Mouse (Mus musculus): ENCODE measurements at regions not wholly inside any gene's neighbourhood (a gene's known extent, or its start where the extent isn't known, plus 50 kb on each side); places are given as distances from the start of the nearest gene placed in this dataset.
A peak's percentile ranks its signal among the peaks of the same experiment; 100 is the strongest.

- Histone ChIP-seq H3K4me3 (replicated peaks; ENCODE audit: low read length) (no peak overlapping the region), H3K9ac (replicated peaks; ENCODE audit: low read depth, low read length) (no peak overlapping the region), H3K4me2 (ENCODE audit: low read length) (no peak overlapping the region), H3K36me3 (ENCODE audit: control insufficient read depth, insufficient read depth) (no peaks in the 10 kb centered on the region), H3K27me3 (replicated peaks; ENCODE audit: control insufficient read depth, insufficient read depth, low read length) (no peaks in the 10 kb centered on the region), H3K4me1 (replicated peaks; ENCODE audit: control insufficient read depth, insufficient read depth, low read length) (no peaks in the 10 kb centered on the region), H3K9me3 (ENCODE audit: control insufficient read depth, low read length) (no peaks in the 10 kb centered on the region), H3K27ac (ENCODE audit: low read length) (no peak overlapping the region)
- ATAC-seq = no peak
- WGBS = 84% methylated on average over 6 of the region's 6 CpGs
These were observed 83.0 kb downstream of the Zbtb18 start for GRCm38 (mm10) chr1:177525141-177525540.

- H3K4me3 ChIP-seq (replicated peaks; ENCODE audit: low read length) = no peak overlapping the region
- no peaks in the 10 kb centered on the region for H3K27me3 ChIP-seq (replicated peaks; ENCODE audit: control insufficient read depth, insufficient read depth, low read length)
- no peak overlapping the region for H3K27ac ChIP-seq (ENCODE audit: low read length)
- no peaks in the 10 kb centered on the region for H3K4me1 ChIP-seq (replicated peaks; ENCODE audit: control insufficient read depth, insufficient read depth, low read length)
- H3K4me2 ChIP-seq (ENCODE audit: low read length) = no peak overlapping the region
- 88% methylated on average over 2 of the region's 2 CpGs for WGBS
- no peak for ATAC-seq
- H3K9me3 ChIP-seq (ENCODE audit: control insufficient read depth, low read length) = no peaks in the 10 kb centered on the region
- no peak overlapping the region for H3K9ac ChIP-seq (replicated peaks; ENCODE audit: low read depth, low read length)
- no peaks in the 10 kb centered on the region for H3K36me3 ChIP-seq (ENCODE audit: control insufficient read depth, insufficient read depth)
These were observed 89.6 kb downstream of the Zbtb18 start for GRCm38 (mm10) chr1:177531791-177532190.

- no peak for ATAC-seq
- H3K27ac ChIP-seq (ENCODE audit: low read length) = no peak overlapping the region
- no peaks in the 10 kb centered on the region for H3K36me3 ChIP-seq (ENCODE audit: control insufficient read depth, insufficient read depth)
- H3K9ac ChIP-seq (replicated peaks; ENCODE audit: low read depth, low read length) = no peak overlapping the region
- no peak overlapping the region for H3K4me3 ChIP-seq (replicated peaks; ENCODE audit: low read length)
- H3K27me3 ChIP-seq (replicated peaks; ENCODE audit: control insufficient read depth, insufficient read depth, low read length) = no peaks in the 10 kb centered on the region
- no peaks in the 10 kb centered on the region for H3K4me1 ChIP-seq (replicated peaks; ENCODE audit: control insufficient read depth, insufficient read depth, low read length)
- no peak overlapping the region for H3K4me2 ChIP-seq (ENCODE audit: low read length)
- 88% methylated on average over 2 of the region's 2 CpGs for WGBS
- no peaks in the 10 kb centered on the region for H3K9me3 ChIP-seq (ENCODE audit: control insufficient read depth, low read length)
These were observed 90.5 kb downstream of the Zbtb18 start for GRCm38 (mm10) chr1:177532656-177533055.

GRCm38 (mm10) chr1:177533332-177533731, 91.2 kb downstream of the Zbtb18 start:
- no peaks in the 10 kb centered on the region for H3K27me3 ChIP-seq (replicated peaks; ENCODE audit: control insufficient read depth, insufficient read depth, low read length)
- no peaks in the 10 kb centered on the region for H3K4me1 ChIP-seq (replicated peaks; ENCODE audit: control insufficient read depth, insufficient read depth, low read length)
- H3K9ac ChIP-seq (replicated peaks; ENCODE audit: low read depth, low read length) = no peak overlapping the region
- H3K36me3 ChIP-seq (ENCODE audit: control insufficient read depth, insufficient read depth) = no peaks in the 10 kb centered on the region
- no peak overlapping the region for H3K4me2 ChIP-seq (ENCODE audit: low read length)
- no peak overlapping the region for H3K4me3 ChIP-seq (replicated peaks; ENCODE audit: low read length)
- 92% methylated on average over 2 of the region's 2 CpGs for WGBS
- no peak overlapping the region for H3K27ac ChIP-seq (ENCODE audit: low read length)
- H3K9me3 ChIP-seq (ENCODE audit: control insufficient read depth, low read length) = no peaks in the 10 kb centered on the region
- no peak for ATAC-seq

- Histone ChIP-seq H3K4me3 (replicated peaks; ENCODE audit: low read length) (no peak overlapping the region), H3K9me3 (ENCODE audit: control insufficient read depth, low read length) (no peaks in the 10 kb centered on the region), H3K27me3 (replicated peaks; ENCODE audit: control insufficient read depth, insufficient read depth, low read length) (no peaks in the 10 kb centered on the region), H3K9ac (replicated peaks; ENCODE audit: low read depth, low read length) (no peak overlapping the region), H3K36me3 (ENCODE audit: control insufficient read depth, insufficient read depth) (no peaks in the 10 kb centered on the region), H3K4me1 (replicated peaks; ENCODE audit: control insufficient read depth, insufficient read depth, low read length) (no peaks in the 10 kb centered on the region), H3K4me2 (ENCODE audit: low read length) (no peak overlapping the region), H3K27ac (ENCODE audit: low read length) (no peak overlapping the region)
- no peak for ATAC-seq
- WGBS = 87% methylated on average over 15 of the region's 15 CpGs
These were observed 103.0 kb downstream of the Zbtb18 start for GRCm38 (mm10) chr1:177545031-177545735.

- Histone ChIP-seq H3K4me3 (replicated peaks; ENCODE audit: low read length) (no peak overlapping the region), H3K27ac (ENCODE audit: low read length) (no peak overlapping the region), H3K4me2 (ENCODE audit: low read length) (no peak overlapping the region), H3K9ac (replicated peaks; ENCODE audit: low read depth, low read length) (no peak overlapping the region), H3K36me3 (ENCODE audit: control insufficient read depth, insufficient read depth) (no peaks in the 10 kb centered on the region), H3K9me3 (ENCODE audit: control insufficient read depth, low read length) (no peaks in the 10 kb centered on the region), H3K4me1 (replicated peaks; ENCODE audit: control insufficient read depth, insufficient read depth, low read length) (no peaks in the 10 kb centered on the region), H3K27me3 (replicated peaks; ENCODE audit: control insufficient read depth, insufficient read depth, low read length) (no peaks in the 10 kb centered on the region)
- 93% methylated on average over 6 of the region's 6 CpGs for WGBS
- ATAC-seq = no peak
These were observed 105.6 kb downstream of the Zbtb18 start for GRCm38 (mm10) chr1:177547716-177548115.

GRCm38 (mm10) chr1:177555471-177556291, 113.5 kb downstream of the Zbtb18 start:
- peak overlapping the region; percentile 22; the same call in 1 of the 2 replicates for H3K9ac ChIP-seq (replicated peaks; ENCODE audit: low read depth, low read length)
- ATAC-seq = peak; percentile 65
- no peak overlapping the region for H3K27ac ChIP-seq (ENCODE audit: low read length)
- peak overlapping the region; percentile 37 for H3K4me2 ChIP-seq (ENCODE audit: low read length)
- peaks cover 9% of the 10 kb centered on the region for H3K4me1 ChIP-seq (replicated peaks; ENCODE audit: control insufficient read depth, insufficient read depth, low read length)
- 21% methylated on average over 15 of the region's 15 CpGs for WGBS
- no peaks in the 10 kb centered on the region for H3K36me3 ChIP-seq (ENCODE audit: control insufficient read depth, insufficient read depth)
- H3K4me3 ChIP-seq (replicated peaks; ENCODE audit: low read length) = no peak overlapping the region
- no peaks in the 10 kb centered on the region for H3K9me3 ChIP-seq (ENCODE audit: control insufficient read depth, low read length)
- no peaks in the 10 kb centered on the region for H3K27me3 ChIP-seq (replicated peaks; ENCODE audit: control insufficient read depth, insufficient read depth, low read length)

- Histone ChIP-seq H3K27me3 (replicated peaks; ENCODE audit: control insufficient read depth, insufficient read depth, low read length) (no peaks in the 10 kb centered on the region), H3K9me3 (ENCODE audit: control insufficient read depth, low read length) (no peaks in the 10 kb centered on the region), H3K9ac (replicated peaks; ENCODE audit: low read depth, low read length) (no peak overlapping the region), H3K4me2 (ENCODE audit: low read length) (no peak overlapping the region), H3K4me3 (replicated peaks; ENCODE audit: low read length) (no peak overlapping the region), H3K36me3 (ENCODE audit: control insufficient read depth, insufficient read depth) (no peaks in the 10 kb centered on the region), H3K4me1 (replicated peaks; ENCODE audit: control insufficient read depth, insufficient read depth, low read length) (peaks cover 19% of the 10 kb centered on the region), H3K27ac (ENCODE audit: low read length) (no peak overlapping the region)
- 79% methylated on average over 6 of the region's 6 CpGs for WGBS
- no peak for ATAC-seq
These were observed 115.3 kb downstream of the Zbtb18 start for GRCm38 (mm10) chr1:177557432-177557831.

- Histone ChIP-seq H3K4me2 (ENCODE audit: low read length) (no peak overlapping the region), H3K9me3 (ENCODE audit: control insufficient read depth, low read length) (no peaks in the 10 kb centered on the region), H3K9ac (replicated peaks; ENCODE audit: low read depth, low read length) (no peak overlapping the region), H3K4me1 (replicated peaks; ENCODE audit: control insufficient read depth, insufficient read depth, low read length) (peaks cover 19% of the 10 kb centered on the region), H3K27ac (ENCODE audit: low read length) (no peak overlapping the region), H3K4me3 (replicated peaks; ENCODE audit: low read length) (no peak overlapping the region), H3K27me3 (replicated peaks; ENCODE audit: control insufficient read depth, insufficient read depth, low read length) (no peaks in the 10 kb centered on the region), H3K36me3 (ENCODE audit: control insufficient read depth, insufficient read depth) (no peaks in the 10 kb centered on the region)
- 79% methylated on average over 4 of the region's 4 CpGs for WGBS
- ATAC-seq = no peak
These were observed 115.7 kb downstream of the Zbtb18 start for GRCm38 (mm10) chr1:177557856-177558255.
